Mouse (Mus musculus) layer of hippocampus, adult 6 months (tissue): Measurements from ENCODE around the gene Ddx49. TPM values are rescaled to one million over a fixed set of nuclear protein-coding genes. Genes with fewer than 3 reads are reported as not detected.

ENCODE experiments used
- long read RNA-seq, 2 experiments: library from polyadenylated mRNA; unstranded; transcript quantifications; one replicate each; pipeline ENCODE4 v2.0.0; 2019 to 2020
- polyA plus RNA-seq: library from polyadenylated mRNA; unstranded; fragments of <200 nt; fragmentation: Nextera tagmentation; gene quantifications from 2 replicates; pipeline ENCODE4 v1.2.3, GENCODE M21; 2021

The Ddx49 gene
- polyA plus RNA-seq, result 20.1 and 21.0 TPM in 2 replicates
- long read RNA-seq, experiment 1, transcript Ddx49-201 (13 exons, 2,137 nt), result major isoform, 50 of 56 reads
- long read RNA-seq, experiment 1, partial matches to known transcripts, result 3 of 56 reads
- long read RNA-seq, experiment 1, other reads (novel, unspliced or antisense), result 2 of 56 reads
- long read RNA-seq, experiment 2, transcript Ddx49-201 (13 exons, 2,137 nt), result major isoform, 114 of 128 reads
- long read RNA-seq, experiment 2, partial matches to known transcripts, result 0 of 128 reads
- long read RNA-seq, experiment 2, other reads (novel, unspliced or antisense), result 12 of 128 reads

GRCm38 (mm10) chr8:70302358-70302890 is at the start of gene Ddx49, which contains the start of gene Cope:
TSS of gene Ddx49 (minus strand) at chr8:70302489.
TSS of gene Cope (plus strand) at chr8:70302518.

GRCm38 (mm10) chr8:70329124-70329834 is 27.0 kb upstream of the Ddx49 start, which contains the start of gene Gdf1:
TSS of gene Gdf1 (plus strand) at chr8:70329817.

GRCm38 (mm10) chr8:70315624-70316510 is 13.6 kb upstream of the Ddx49 start, which contains the start of gene Cers1:
TSS of gene Cers1 (plus strand) at chr8:70315775.

GRCm38 (mm10) chr8:70282603-70283135 is 19.6 kb downstream of the Ddx49 start, which contains the start of gene Homer3:
TSS of gene Homer3 (plus strand) at chr8:70282827.

Other genes starting within 250 kb of the Ddx49 start
- gene Tm6sf2, start 229.6 kb downstream of the Ddx49 start, polyA plus RNA-seq, result 0.40 and 0.64 TPM in 2 replicates
- gene Hapln4, start 219.0 kb downstream of the Ddx49 start, polyA plus RNA-seq, result 51.3 and 58.1 TPM in 2 replicates
- 121 and 139 TPM in 2 replicates for gene Ncan, start 181.6 kb downstream of the Ddx49 start, polyA plus RNA-seq
- gene Nr2c2ap, start 171.2 kb downstream of the Ddx49 start, polyA plus RNA-seq, result 40.4 and 41.6 TPM in 2 replicates
- 13.6 and 15.3 TPM in 2 replicates for gene Rfxank, start 163.3 kb downstream of the Ddx49 start, polyA plus RNA-seq
- gene Borcs8, start 163.0 kb downstream of the Ddx49 start, polyA plus RNA-seq, result 101 and 107 TPM in 2 replicates
- gene Mef2b, start 162.8 kb downstream of the Ddx49 start, polyA plus RNA-seq, result 0.30 and 0.31 TPM in 2 replicates
- 27.1 and 27.6 TPM in 2 replicates for gene Tmem161a, start 130.1 kb downstream of the Ddx49 start, polyA plus RNA-seq
- 11.8 and 13.3 TPM in 2 replicates for gene Slc25a42, start 90.2 kb downstream of the Ddx49 start, polyA plus RNA-seq
- 28.9 and 29.7 TPM in 2 replicates for gene Sugp2, start 68.3 kb downstream of the Ddx49 start, polyA plus RNA-seq
- 32.8 and 33.6 TPM in 2 replicates for gene Armc6, start 68.0 kb downstream of the Ddx49 start, polyA plus RNA-seq
- gene Homer3, start 19.7 kb downstream of the Ddx49 start, polyA plus RNA-seq, result 20.5 and 21.9 TPM in 2 replicates
- gene Cope, start within 50 bp of the Ddx49 start, polyA plus RNA-seq, result 343 and 361 TPM in 2 replicates
- gene Cers1, start 13.3 kb upstream of the Ddx49 start, polyA plus RNA-seq, result 110 and 121 TPM in 2 replicates
- gene Gdf1, start 27.3 kb upstream of the Ddx49 start, polyA plus RNA-seq, result 10.7 and 14.1 TPM in 2 replicates
- gene Upf1, start 50.8 kb upstream of the Ddx49 start, polyA plus RNA-seq, result 3.2 and 4.4 TPM in 2 replicates
- 0.44 TPM in 1 of 2 replicates, not detected in the other for gene Comp, start 71.1 kb upstream of the Ddx49 start, polyA plus RNA-seq
- 113 and 155 TPM in 2 replicates for gene Crtc1, start 137.1 kb upstream of the Ddx49 start, polyA plus RNA-seq
- 38.9 and 40.2 TPM in 2 replicates for gene Klhl26, start 174.5 kb upstream of the Ddx49 start, polyA plus RNA-seq
- 591 and 736 TPM in 2 replicates for gene Tmem59l, start 184.9 kb upstream of the Ddx49 start, polyA plus RNA-seq
- gene Crlf1, start 190.7 kb upstream of the Ddx49 start, polyA plus RNA-seq, result 9.9 and 12.1 TPM in 2 replicates
- 265 and 282 TPM in 2 replicates for gene Rex1bd, start 204.3 kb upstream of the Ddx49 start, polyA plus RNA-seq
- 5,013 and 5,525 TPM in 2 replicates for gene Uba52, start 208.3 kb upstream of the Ddx49 start, polyA plus RNA-seq
- gene Fkbp8, start 225.2 kb upstream of the Ddx49 start, polyA plus RNA-seq, result 325 and 337 TPM in 2 replicates
- gene Kxd1, start 225.5 kb upstream of the Ddx49 start, polyA plus RNA-seq, result 62.6 and 69.8 TPM in 2 replicates
- 5.2 and 5.7 TPM in 2 replicates for gene Ell, start 237.0 kb upstream of the Ddx49 start, polyA plus RNA-seq